Comparison of ENCODE assay signal across 15 mouse cellular contexts in genomic region chr1:178942251-178942963, GRCm38 (mm10).
DNase-seq lines count a peak whose midpoint lies in the region; ATAC-seq and TF ChIP-seq lines count a peak whose summit lies in the region.
"Had no signal": no experiment of that assay in that cellular context is flagged by ENCODE, and none has a peak within 500 bp of the region (broad histone marks: within the 10 kb centered on the region; RNA-seq: fewer than 3 reads in every experiment).

No protein-coding gene starts in this region.

- no peak overlapping the region for H3K4me3 ChIP-seq in forebrain, embryonic 12.5 days (replicated peaks)
- no peak overlapping the region for H3K4me3 ChIP-seq in forebrain, postnatal 0 days (ENCODE audit: low read depth, low read length)
- H3K4me3 ChIP-seq in lung, embryonic 14.5 days (ENCODE audit: low read depth, low read length) = no peak overlapping the region
- H3K4me3 ChIP-seq in hindbrain, embryonic 12.5 days = no peak overlapping the region
- H3K4me3 ChIP-seq in midbrain, embryonic 14.5 days (replicated peaks; ENCODE audit: low read depth, low read length) = no peak overlapping the region
- H3K4me3 ChIP-seq: embryonic facial prominence, embryonic 15.5 days had no signal

- 0 out of 2 replicates have a peak, but pooled peaks have one; percentile 27 for ATAC-seq in forebrain, embryonic 12.5 days (ENCODE audit: low FRiP score)
- no peak for ATAC-seq in forebrain, postnatal 0 days
- peak; percentile 73; the same call in 1 of the 2 replicates for ATAC-seq in lung, embryonic 14.5 days (ENCODE audit: insufficient read depth)
- ATAC-seq in hindbrain, embryonic 12.5 days (ENCODE audit: low FRiP score) = peak; percentile 60; the same call in 1 of the 2 replicates
- ATAC-seq in midbrain, embryonic 14.5 days (ENCODE audit: low FRiP score, low TSS enrichment) = peak; percentile 68
- ATAC-seq in erythroblast, adult 5-6 weeks (replicated peaks; ENCODE audit: low FRiP score, poor library complexity, severe bottlenecking) = no peak
- no peak for ATAC-seq in megakaryocyte progenitor cell, adult 5-6 weeks (replicated peaks; ENCODE audit: poor library complexity)

- 45% methylated on average over 7 of the region's 7 CpGs for WGBS in forebrain, embryonic 12.5 days
- 45% methylated on average over 7 of the region's 7 CpGs for WGBS in forebrain, postnatal 0 days
- WGBS in lung, embryonic 14.5 days = 31% methylated on average over 7 of the region's 7 CpGs
- WGBS in hindbrain, embryonic 12.5 days = 40% methylated on average over 7 of the region's 7 CpGs
- 24% methylated on average over 7 of the region's 7 CpGs for WGBS in midbrain, embryonic 14.5 days

- no peak overlapping the region for H3K4me2 ChIP-seq in forebrain, embryonic 12.5 days
- H3K4me2 ChIP-seq in forebrain, postnatal 0 days (ENCODE audit: low read depth) = no peak overlapping the region
- no peak overlapping the region for H3K4me2 ChIP-seq in lung, embryonic 14.5 days
- no peak overlapping the region for H3K4me2 ChIP-seq in hindbrain, embryonic 12.5 days (replicated peaks)
- no peak overlapping the region for H3K4me2 ChIP-seq in midbrain, embryonic 14.5 days (ENCODE audit: low read length)
- H3K4me2 ChIP-seq: embryonic facial prominence, embryonic 15.5 days had no signal

- H3K9ac ChIP-seq in forebrain, embryonic 12.5 days = no peak overlapping the region
- no peak overlapping the region for H3K9ac ChIP-seq in forebrain, postnatal 0 days
- H3K9ac ChIP-seq in lung, embryonic 14.5 days = no peak overlapping the region
- H3K9ac ChIP-seq in hindbrain, embryonic 12.5 days = no peak overlapping the region
- no peak overlapping the region for H3K9ac ChIP-seq in midbrain, embryonic 14.5 days (replicated peaks; ENCODE audit: low read length)
- H3K9ac ChIP-seq: embryonic facial prominence, embryonic 15.5 days had no signal

- no peaks in the 10 kb centered on the region for H3K36me3 ChIP-seq in forebrain, embryonic 12.5 days (replicated peaks)
- H3K36me3 ChIP-seq in forebrain, postnatal 0 days (ENCODE audit: insufficient read depth) = no peaks in the 10 kb centered on the region
- H3K36me3 ChIP-seq in lung, embryonic 14.5 days (ENCODE audit: insufficient read depth) = no peaks in the 10 kb centered on the region
- H3K36me3 ChIP-seq in hindbrain, embryonic 12.5 days = no peaks in the 10 kb centered on the region
- H3K36me3 ChIP-seq in midbrain, embryonic 14.5 days (ENCODE audit: control insufficient read depth, insufficient read depth, low read length) = no peaks in the 10 kb centered on the region
- H3K36me3 ChIP-seq: embryonic facial prominence, embryonic 15.5 days; G1E had no signal

- no peak for DNase-seq in forebrain, postnatal 0 days
- DNase-seq in lung, embryonic 14.5 days = no peak
- DNase-seq in lung, adult 18-20 months = no peak
- DNase-seq in midbrain, embryonic 14.5 days = peak; percentile 51
- DNase-seq: cerebellum, postnatal 14 days; kidney, adult 9 months; liver; lung, postnatal 14 days; thymus, postnatal 14 days had no signal

- 0 out of 2 replicates have a peak, but pooled peaks cover 3% of the 10 kb centered on the region for H3K27me3 ChIP-seq in forebrain, embryonic 12.5 days
- H3K27me3 ChIP-seq in forebrain, postnatal 0 days (ENCODE audit: insufficient read depth, low read length) = no peaks in the 10 kb centered on the region
- no peaks in the 10 kb centered on the region for H3K27me3 ChIP-seq in lung, embryonic 14.5 days (ENCODE audit: insufficient read depth, low read length)
- no peaks in the 10 kb centered on the region for H3K27me3 ChIP-seq in hindbrain, embryonic 12.5 days
- no peaks in the 10 kb centered on the region for H3K27me3 ChIP-seq in midbrain, embryonic 14.5 days (ENCODE audit: control insufficient read depth, insufficient read depth, low read length)
- H3K27me3 ChIP-seq: embryonic facial prominence, embryonic 15.5 days had no signal

- H3K27ac ChIP-seq in forebrain, embryonic 12.5 days = no peak overlapping the region
- no peak overlapping the region for H3K27ac ChIP-seq in forebrain, postnatal 0 days (ENCODE audit: low read depth, low read length)
- H3K27ac ChIP-seq in lung, embryonic 14.5 days (ENCODE audit: low read depth) = no peak overlapping the region
- no peak overlapping the region for H3K27ac ChIP-seq in hindbrain, embryonic 12.5 days
- H3K27ac ChIP-seq in midbrain, embryonic 14.5 days (replicated peaks; ENCODE audit: low read depth, low read length) = peak overlapping the region; percentile 49; the same call in 1 of the 2 replicates
- H3K27ac ChIP-seq: embryonic facial prominence, embryonic 15.5 days had no signal

- H3K9me3 ChIP-seq in forebrain, embryonic 12.5 days = no peaks in the 10 kb centered on the region
- H3K9me3 ChIP-seq in forebrain, postnatal 0 days (ENCODE audit: low read length) = no peaks in the 10 kb centered on the region
- no peaks in the 10 kb centered on the region for H3K9me3 ChIP-seq in lung, embryonic 14.5 days (ENCODE audit: low read depth, low read length)
- H3K9me3 ChIP-seq in hindbrain, embryonic 12.5 days (replicated peaks) = no peaks in the 10 kb centered on the region
- no peaks in the 10 kb centered on the region for H3K9me3 ChIP-seq in midbrain, embryonic 14.5 days (ENCODE audit: control insufficient read depth, low read length)
- H3K9me3 ChIP-seq: embryonic facial prominence, embryonic 15.5 days; G1E had no signal

- peaks cover 13% of the 10 kb centered on the region for H3K4me1 ChIP-seq in forebrain, embryonic 12.5 days
- H3K4me1 ChIP-seq in forebrain, postnatal 0 days (ENCODE audit: insufficient read depth) = no peaks in the 10 kb centered on the region
- no peaks in the 10 kb centered on the region for H3K4me1 ChIP-seq in lung, embryonic 14.5 days (ENCODE audit: insufficient read depth)
- H3K4me1 ChIP-seq in hindbrain, embryonic 12.5 days = peaks cover 13% of the 10 kb centered on the region
- H3K4me1 ChIP-seq in midbrain, embryonic 14.5 days (ENCODE audit: control insufficient read depth, insufficient read depth, low read length) = peaks cover 8% of the 10 kb centered on the region; the same call in 1 of the 2 replicates

- no peak for TF ChIP-seq CTCF in forebrain, postnatal 0 days (IDR thresholded peaks at IDR 0.05; ENCODE audit: low read depth)
- TF ChIP-seq CTCF in lung, embryonic 14.5 days (IDR thresholded peaks at IDR 0.05; ENCODE audit: low read depth) = no peak

Comparison
In these comparisons a context has a peak if more than half of its experiments do, and no peak if none do; other contexts are left out.
1. ATAC-seq: peak in forebrain, embryonic 12.5 days (single experiment), lung, embryonic 14.5 days (single experiment), hindbrain, embryonic 12.5 days (single experiment) and midbrain, embryonic 14.5 days (single experiment); none in forebrain, postnatal 0 days (single experiment), erythroblast, adult 5-6 weeks (single experiment) and megakaryocyte progenitor cell, adult 5-6 weeks (single experiment).